Mouse (Mus musculus) ES-Bruce4 (cell line): ENCODE measurements around the gene Aqp6. TPM values are rescaled to one million over a fixed set of nuclear protein-coding genes. Genes with fewer than 3 reads are reported as not detected.

Experiments
- H3K27ac ChIP-seq: 2 replicates; pipeline ENCODE4 v1.5.1; 2012; ENCODE audit warnings: low read length, inconsistent platforms; ENCODE audit not compliant: insufficient read depth
- H3K27me3 ChIP-seq: 2 replicates; pipeline ENCODE4 v1.6.1; 2012; ENCODE audit warnings: mild to moderate bottlenecking, low read length, inconsistent platforms; ENCODE audit not compliant: control insufficient read depth, poor library complexity, insufficient read depth, severe bottlenecking
- H3K36me3 ChIP-seq: 2 replicates; pipeline ENCODE4 v1.6.1; 2012; ENCODE audit warnings: inconsistent platforms, mild to moderate bottlenecking, low read length, moderate library complexity; ENCODE audit not compliant: control insufficient read depth, poor library complexity, insufficient read depth, severe bottlenecking
- H3K4me1 ChIP-seq: one replicate; pipeline ENCODE4 v1.8.1; 2011; ENCODE audit warnings: low read length; ENCODE audit not compliant: control insufficient read depth, insufficient read depth
- H3K4me3 ChIP-seq: 2 replicates; pipeline ENCODE4 v1.5.1; 2011; ENCODE audit warnings: low read depth, mild to moderate bottlenecking, low read length
- H3K9ac ChIP-seq: 2 replicates; pipeline ENCODE4 v1.6.1; 2012; ENCODE audit warnings: low read depth, mild to moderate bottlenecking, inconsistent platforms; ENCODE audit not compliant: poor library complexity, severe bottlenecking
- H3K9me3 ChIP-seq: replicated peaks from 2 replicates; pipeline ENCODE4 v1.6.1; 2012; ENCODE audit warnings: mild to moderate bottlenecking, low read length, inconsistent platforms; ENCODE audit not compliant: control insufficient read depth, poor library complexity, insufficient read depth, severe bottlenecking
- CTCF ChIP-seq: IDR thresholded peaks from one replicate; pipeline ENCODE4 v1.8.1; 2011; ENCODE audit warnings: low read depth, low read length
- EP300 ChIP-seq: IDR thresholded peaks from 2 replicates; pipeline ENCODE4 v1.6.1; 2011; ENCODE audit warnings: low read depth, low read length; ENCODE audit not compliant: insufficient read depth
- POLR2A ChIP-seq: IDR thresholded peaks from one replicate; pipeline ENCODE4 v1.8.1; 2011; ENCODE audit warnings: low read length; ENCODE audit not compliant: insufficient read depth
- polyA plus RNA-seq: library from polyadenylated mRNA; stranded (reverse); fragments of >200 nt; gene quantifications from 2 replicates; pipeline ENCODE4 v1.2.4, GENCODE M21; 2011; ENCODE audit warnings: low read depth; ENCODE audit not compliant: missing spikeins, insufficient read depth, insufficient read length

Aqp6 gene
- polyA plus RNA-seq, 1 experiment, result 0.42 TPM

GRCm38 (mm10) chr15:99622063-99622462 is 20.9 kb downstream of the Aqp6 start:
- TF ChIP-seq CTCF (no peak), EP300 (no peak), POLR2A (no peak)
- H3K4me3 ChIP-seq, result no peak overlapping the region
- no peaks in the 10 kb centered on the region for H3K4me1 ChIP-seq
- H3K36me3 ChIP-seq, result peaks cover 54% of the 10 kb centered on the region
- no peaks in the 10 kb centered on the region for H3K27me3 ChIP-seq
- no peak overlapping the region for H3K27ac ChIP-seq
- H3K9ac ChIP-seq, result no peak overlapping the region
- H3K9me3 ChIP-seq, result no peaks in the 10 kb centered on the region

DNA sequence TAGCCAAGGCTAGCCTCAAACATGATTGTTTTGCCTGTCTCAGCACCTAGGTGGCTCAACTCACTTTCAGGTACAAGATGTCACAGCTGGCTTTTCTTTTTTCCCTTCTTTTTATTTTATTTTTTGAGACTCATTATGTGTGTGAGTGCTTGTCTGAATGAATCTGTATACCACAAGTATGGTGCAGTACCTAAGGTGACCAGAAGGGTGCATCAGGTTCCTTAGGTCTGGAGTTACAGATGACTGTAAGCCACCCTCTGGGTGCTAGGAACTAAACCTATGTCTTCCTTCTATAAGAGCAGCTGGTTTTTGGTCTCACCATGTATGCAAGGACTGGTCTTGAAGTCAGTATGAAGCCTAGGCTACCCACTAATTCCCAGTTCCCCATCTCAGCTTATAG is 30.4 kb downstream of the Aqp6 start:
- Histone ChIP-seq H3K9me3 (no peaks in the 10 kb centered on the region), H3K4me1 (no peaks in the 10 kb centered on the region), H3K27ac (no peak overlapping the region), H3K36me3 (peaks cover 84% of the 10 kb centered on the region), H3K9ac (no peak overlapping the region), H3K4me3 (no peak overlapping the region), H3K27me3 (no peaks in the 10 kb centered on the region)
- TF ChIP-seq POLR2A, result no peak
- no peak for TF ChIP-seq EP300
- TF ChIP-seq CTCF, result no peak

DNA sequence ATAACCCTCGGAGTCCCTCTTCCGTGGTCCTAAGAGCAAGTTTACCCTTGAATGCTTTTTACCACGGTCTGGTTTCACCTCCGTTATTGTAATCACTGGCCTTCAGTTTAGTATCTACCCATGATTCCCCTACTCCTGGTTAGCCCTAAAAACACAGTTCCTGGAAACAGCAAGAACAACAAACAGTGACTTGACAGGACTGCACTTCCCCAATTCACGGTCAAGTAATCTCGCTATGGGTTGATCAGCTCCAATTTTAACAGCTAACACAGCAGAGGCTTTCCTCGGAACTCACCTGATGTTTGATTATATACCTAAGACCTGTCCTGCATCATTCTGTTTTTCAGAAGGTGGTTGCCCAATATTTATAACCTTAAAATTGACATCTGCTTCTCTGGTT is 33.5 kb downstream of the Aqp6 start:
- H3K27ac ChIP-seq, result no peak overlapping the region
- H3K9ac ChIP-seq, result no peak overlapping the region
- no peaks in the 10 kb centered on the region for H3K9me3 ChIP-seq
- peaks cover 77% of the 10 kb centered on the region for H3K36me3 ChIP-seq
- no peak overlapping the region for H3K4me3 ChIP-seq
- TF ChIP-seq POLR2A (no peak), EP300 (no peak), CTCF (no peak)
- H3K4me1 ChIP-seq, result no peaks in the 10 kb centered on the region
- no peaks in the 10 kb centered on the region for H3K27me3 ChIP-seq

GRCm38 (mm10) chr15:99637405-99638123 is 36.4 kb downstream of the Aqp6 start:
- Histone ChIP-seq H3K9me3 (no peaks in the 10 kb centered on the region), H3K27me3 (no peaks in the 10 kb centered on the region), H3K9ac (no peak overlapping the region), H3K4me3 (no peak overlapping the region), H3K27ac (no peak overlapping the region), H3K4me1 (no peaks in the 10 kb centered on the region), H3K36me3 (peaks cover 59% of the 10 kb centered on the region)
- no peak for TF ChIP-seq POLR2A
- no peak for TF ChIP-seq CTCF
- TF ChIP-seq EP300, result no peak

DNA sequence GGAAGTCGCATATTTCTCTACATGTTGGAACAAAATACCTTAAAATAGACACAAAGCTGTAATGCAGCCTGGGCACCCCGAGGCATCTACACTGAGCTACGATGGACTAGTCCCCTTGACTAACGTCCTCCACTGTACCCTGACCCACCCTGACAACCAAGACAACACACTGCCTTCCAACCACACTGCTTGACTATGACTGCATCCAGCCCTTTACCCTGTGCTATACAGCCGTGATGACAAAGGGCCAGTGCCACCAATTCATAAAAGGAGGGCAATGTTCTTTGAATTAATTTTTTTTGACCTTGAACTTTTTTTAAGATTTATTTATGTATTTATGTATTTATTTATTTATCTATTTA is 36.9 kb downstream of the Aqp6 start:
- no peaks in the 10 kb centered on the region for H3K9me3 ChIP-seq
- peaks cover 56% of the 10 kb centered on the region for H3K36me3 ChIP-seq
- H3K4me3 ChIP-seq, result no peak overlapping the region
- no peak overlapping the region for H3K9ac ChIP-seq
- H3K27ac ChIP-seq, result no peak overlapping the region
- no peaks in the 10 kb centered on the region for H3K4me1 ChIP-seq
- no peak for TF ChIP-seq CTCF
- no peak for TF ChIP-seq POLR2A
- TF ChIP-seq EP300, result no peak
- no peaks in the 10 kb centered on the region for H3K27me3 ChIP-seq

DNA sequence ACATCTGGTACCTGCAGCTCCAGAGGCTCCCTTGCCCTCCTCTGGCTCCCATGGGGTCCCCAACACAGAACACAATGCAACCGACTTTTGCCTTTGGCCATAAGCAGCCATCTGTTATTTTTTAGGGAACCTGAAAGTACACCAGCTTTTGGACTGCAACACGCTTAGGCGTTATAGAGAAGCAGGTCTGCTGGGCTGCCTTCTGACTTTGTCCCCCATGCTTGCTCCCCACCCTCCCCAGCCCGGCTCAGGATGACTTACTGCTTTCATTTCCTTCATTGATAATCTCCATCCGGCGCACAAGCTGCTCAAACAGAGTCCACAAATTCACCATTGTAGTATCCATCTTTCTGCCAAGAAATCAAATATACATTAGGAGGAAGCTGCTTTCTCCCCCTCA is 41.4 kb downstream of the Aqp6 start:
- no peak overlapping the region for H3K9ac ChIP-seq
- H3K9me3 ChIP-seq, result no peaks in the 10 kb centered on the region
- no peaks in the 10 kb centered on the region for H3K27me3 ChIP-seq
- no peak for TF ChIP-seq EP300
- no peak for TF ChIP-seq POLR2A
- no peak for TF ChIP-seq CTCF
- peaks cover 16% of the 10 kb centered on the region for H3K36me3 ChIP-seq
- no peaks in the 10 kb centered on the region for H3K4me1 ChIP-seq
- H3K4me3 ChIP-seq, result no peak overlapping the region
- H3K27ac ChIP-seq, result no peak overlapping the region
